Mouse (Mus musculus) bone marrow, adult 2 months (tissue): Measurements from ENCODE around the gene March1. TPM values are rescaled to one million over a fixed set of nuclear protein-coding genes. Genes with fewer than 3 reads are reported as not detected.

Experiments used
- H3K27ac ChIP-seq: fragments of 200-500 bp; 2 replicates; pipeline ENCODE4 v1.5.1; 2012; ENCODE audit warnings: low read depth, mild to moderate bottlenecking, control low read depth, inconsistent platforms, low read length; ENCODE audit not compliant: control insufficient read depth, poor library complexity, insufficient read depth
- H3K4me1 ChIP-seq: fragments of 200-500 bp; 2 replicates; pipeline ENCODE4 v1.6.1; 2011; ENCODE audit warnings: low read length; ENCODE audit not compliant: control insufficient read depth, insufficient read depth
- H3K4me3 ChIP-seq: fragments of 200-500 bp; replicated peaks from 2 replicates; pipeline ENCODE3; 2011; ENCODE audit warnings: mild to moderate bottlenecking, low read depth, low read length, control low read depth; ENCODE audit not compliant: control insufficient read depth
- CTCF ChIP-seq: fragments of 200-500 bp; IDR thresholded peaks from 2 replicates; pipeline ENCODE4 v1.5.1; 2011; ENCODE audit warnings: low read length, control low read depth; ENCODE audit not compliant: control insufficient read depth, insufficient read depth
- POLR2A ChIP-seq: fragments of 200-500 bp; IDR thresholded peaks from 2 replicates; pipeline ENCODE4 v1.6.1; 2011; ENCODE audit warnings: low read depth, mild to moderate bottlenecking, control low read depth, low read length, borderline replicate concordance; ENCODE audit not compliant: control insufficient read depth
- WGBS: fragments of 180-500 bp; shearing (Covaris S2); methylation state at CpG from one replicate; pipeline ENCODE4 v1.1.7; 2018; 5-methylcytosine and 5-hydroxymethylcytosine counted together
- polyA plus RNA-seq: library from polyadenylated mRNA; stranded (reverse); fragments of >200 nt; gene quantifications from 2 replicates; pipeline ENCODE4 v1.2.4, GENCODE M21; 2011; ENCODE audit warnings: low replicate concordance; ENCODE audit not compliant: missing spikeins, insufficient read depth, insufficient read length

The March1 gene
- polyA plus RNA-seq, 1 experiment: 9.8 TPM

DNA sequence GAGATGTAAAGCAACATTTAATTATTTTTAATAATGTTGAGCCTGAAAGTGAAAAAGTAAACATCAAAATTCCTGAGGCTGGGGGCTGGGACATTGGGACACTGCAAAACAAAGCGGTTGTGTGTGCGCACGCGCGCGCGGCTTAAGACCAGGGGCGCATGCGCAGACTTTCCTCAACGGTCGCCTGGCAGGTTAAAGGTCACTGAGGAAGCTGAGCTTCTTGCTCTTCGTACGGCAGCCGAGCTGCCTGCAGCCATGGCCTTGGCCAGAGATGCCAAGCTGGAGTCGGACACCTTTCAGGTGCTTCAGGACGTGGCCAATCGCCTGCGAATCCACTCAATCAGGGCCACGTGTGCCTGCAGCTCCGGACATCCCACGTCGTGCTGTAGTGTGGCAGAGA, 893.8 kb downstream of the March1 start, which contains the start of gene Tktl2:
Gene Tktl2 (plus strand): TSS at position 220 of the 400 bp plus-strand sequence.
- H3K4me1 ChIP-seq: no peaks in the 10 kb centered on the region
- TF ChIP-seq POLR2A (no peak), CTCF (no peak)
- WGBS: 91% methylated on average over 22 of the region's 22 CpGs
- no peak within 1 kb of the TSS for H3K27ac ChIP-seq
- no peak within 1 kb of the TSS for H3K4me3 ChIP-seq

DNA sequence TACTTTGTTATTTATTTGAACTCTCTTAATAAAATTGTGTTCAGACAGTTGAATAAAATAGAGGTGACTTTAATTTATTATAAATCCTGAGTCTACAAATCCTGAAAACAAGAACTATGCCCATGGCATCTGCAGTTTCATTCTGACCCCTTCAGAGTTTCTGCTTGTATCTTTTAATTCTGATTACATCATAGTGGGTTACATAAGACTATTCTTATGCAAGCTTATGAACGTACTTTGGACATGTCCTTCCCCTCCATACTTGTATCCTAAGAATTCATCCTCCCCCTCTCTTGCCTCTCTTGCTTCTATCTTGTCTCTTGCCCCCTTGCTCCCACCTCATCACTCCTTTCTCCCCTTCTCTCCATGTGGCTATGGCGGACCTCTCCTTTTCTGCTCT, 901.4 kb downstream of the March1 start:
- no peak overlapping the region for H3K27ac ChIP-seq
- 58% methylated on average over 2 of the region's 2 CpGs for WGBS
- no peak for TF ChIP-seq CTCF
- TF ChIP-seq POLR2A: no peak
- H3K4me1 ChIP-seq: no peaks in the 10 kb centered on the region
- H3K4me3 ChIP-seq: no peak overlapping the region

GRCm38 (mm10) chr8:66520576-66520975, 902.9 kb downstream of the March1 start:
- Histone ChIP-seq H3K4me1 (no peaks in the 10 kb centered on the region), H3K4me3 (no peak overlapping the region), H3K27ac (no peak overlapping the region)
- no peak for TF ChIP-seq CTCF
- TF ChIP-seq POLR2A: no peak
